Mouse (Mus musculus) cerebellum, adult 2 months (tissue): Measurements from ENCODE around the gene Brd4.

Experiments used
- CTCF ChIP-seq: fragments of 200-500 bp; IDR thresholded peaks from 2 replicates; pipeline ENCODE4 v1.5.1; 2011; ENCODE audit warnings: low read depth, mild to moderate bottlenecking, control low read depth, low read length, moderate library complexity, borderline replicate concordance; ENCODE audit not compliant: insufficient read depth
- POLR2A ChIP-seq: fragments of 200-500 bp; IDR thresholded peaks from 2 replicates; pipeline ENCODE4 v1.6.1; 2011; ENCODE audit warnings: low read length, control low read depth, borderline replicate concordance; ENCODE audit not compliant: insufficient read depth

DNA sequence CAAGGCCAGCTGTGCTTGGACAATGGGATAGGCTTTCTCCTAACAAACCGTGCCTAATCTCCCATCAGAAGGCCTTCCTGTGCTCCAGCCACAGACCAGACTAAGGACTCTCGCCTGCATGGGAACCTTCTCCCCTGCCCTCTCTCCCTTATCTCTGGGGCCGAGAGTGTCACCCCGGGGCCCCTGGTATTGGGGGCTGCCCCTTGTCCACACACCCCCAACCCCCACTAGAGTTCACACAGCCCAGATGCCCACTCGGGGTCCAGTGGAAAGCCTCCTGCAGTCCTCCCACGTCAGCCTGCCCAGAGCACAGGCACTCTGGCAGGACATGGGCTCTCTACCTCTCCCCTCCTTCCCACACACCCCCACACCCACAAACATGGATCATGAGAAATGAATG, 26.6 kb downstream of the Brd4 start:
- no peak for TF ChIP-seq POLR2A
- TF ChIP-seq CTCF: no peak
